ENCODE assay signal across 17 mouse cellular contexts in genomic region chr5:73752225-73752644, GRCm38 (mm10).
DNase-seq lines count a peak whose midpoint lies in the region; ATAC-seq and TF ChIP-seq lines count a peak whose summit lies in the region.
"Had no signal": no experiment of that assay in that cellular context is flagged by ENCODE, and none has a peak within 500 bp of the region (broad histone marks: within the 10 kb centered on the region; RNA-seq: fewer than 3 reads in every experiment).

No protein-coding gene starts in this region.

- peaks cover 27% of the 10 kb centered on the region for H3K4me1 ChIP-seq in embryonic facial prominence, embryonic 14.5 days (ENCODE audit: control insufficient read depth, insufficient read depth, low read length)
- peaks cover 12% of the 10 kb centered on the region; the same call in 1 of the 2 replicates for H3K4me1 ChIP-seq in embryonic facial prominence, embryonic 10.5 days
- H3K4me1 ChIP-seq in midbrain, embryonic 13.5 days (replicated peaks), result no peaks in the 10 kb centered on the region
- no peaks in the 10 kb centered on the region for H3K4me1 ChIP-seq in thymus, adult 2 months (replicated peaks; ENCODE audit: control insufficient read depth, insufficient read depth, low read length)
- H3K4me1 ChIP-seq: liver, embryonic 15.5 days; megakaryocyte, embryonic 14.5 days had no signal

- no peak overlapping the region for H3K4me3 ChIP-seq in embryonic facial prominence, embryonic 14.5 days (ENCODE audit: low read depth, low read length)
- no peak overlapping the region for H3K4me3 ChIP-seq in embryonic facial prominence, embryonic 10.5 days
- H3K4me3 ChIP-seq in midbrain, embryonic 13.5 days (replicated peaks), result no peak overlapping the region
- no peak overlapping the region for H3K4me3 ChIP-seq in thymus, adult 2 months (ENCODE audit: control insufficient read depth, insufficient read depth, low read length)
- H3K4me3 ChIP-seq: hindbrain, embryonic 13.5 days; layer of hippocampus, adult 2 months; liver, embryonic 15.5 days; megakaryocyte, embryonic 14.5 days had no signal

- no peak for ATAC-seq in embryonic facial prominence, embryonic 14.5 days (ENCODE audit: low read depth)
- no peak for ATAC-seq in midbrain, embryonic 13.5 days
- ATAC-seq: CD4-positive, CD25-positive, alpha-beta regulatory T cell, adult 4 months; forebrain, embryonic 14.5 days had no signal

- no peaks in the 10 kb centered on the region for H3K36me3 ChIP-seq in embryonic facial prominence, embryonic 14.5 days (ENCODE audit: control insufficient read depth, insufficient read depth, low read length)
- H3K36me3 ChIP-seq in embryonic facial prominence, embryonic 10.5 days (replicated peaks), result no peaks in the 10 kb centered on the region
- H3K36me3 ChIP-seq in midbrain, embryonic 13.5 days, result no peaks in the 10 kb centered on the region
- H3K36me3 ChIP-seq in thymus, adult 2 months (ENCODE audit: control insufficient read depth, insufficient read depth, low read length), result no peaks in the 10 kb centered on the region
- H3K36me3 ChIP-seq: G1E; hindbrain, embryonic 13.5 days; liver, embryonic 15.5 days had no signal

- no peak for TF ChIP-seq CTCF in thymus, adult 2 months (IDR thresholded peaks at IDR 0.05; ENCODE audit: borderline replicate concordance, control insufficient read depth, extremely low read depth, insufficient read depth, low read length, poor library complexity)

- H3K4me2 ChIP-seq in embryonic facial prominence, embryonic 14.5 days (ENCODE audit: low read depth, low read length), result no peak overlapping the region
- H3K4me2 ChIP-seq in midbrain, embryonic 13.5 days (replicated peaks), result no peak overlapping the region
- H3K4me2 ChIP-seq: hindbrain, embryonic 13.5 days; liver, embryonic 15.5 days had no signal

- no peak overlapping the region for H3K9ac ChIP-seq in embryonic facial prominence, embryonic 14.5 days (ENCODE audit: low read depth, low read length)
- no peak overlapping the region for H3K9ac ChIP-seq in midbrain, embryonic 13.5 days (replicated peaks)
- H3K9ac ChIP-seq: hindbrain, embryonic 13.5 days; liver, embryonic 15.5 days had no signal

- peak; percentile 68 for DNase-seq in embryonic facial prominence, embryonic 14.5 days (ENCODE audit: low spot score)
- no peak for DNase-seq in embryonic facial prominence, embryonic 10.5 days (ENCODE audit: low spot score)
- DNase-seq in heart, adult 9 months (ENCODE audit: low spot score in 2 of 2), result peak; percentile 27 to 40
- DNase-seq in heart, postnatal 4 days, result peak; percentile 23
- DNase-seq in lung, postnatal 14 days, result peak; percentile 42
- no peak for DNase-seq in thymus, adult 2 months
- DNase-seq in frontal cortex, postnatal 25 days (ENCODE audit: low spot score in 2 of 2), result no peak
- DNase-seq: cerebellum, postnatal 25 days had no signal

- no peak for TF ChIP-seq POLR2A in thymus, adult 2 months (IDR thresholded peaks at IDR 0.05; ENCODE audit: control insufficient read depth, extremely low read depth, insufficient read depth, low read length, poor library complexity)

- H3K27ac ChIP-seq in embryonic facial prominence, embryonic 14.5 days (replicated peaks; ENCODE audit: low read depth, low read length), result peak overlapping the region; percentile 8; the same call in 1 of the 2 replicates
- no peak overlapping the region for H3K27ac ChIP-seq in embryonic facial prominence, embryonic 10.5 days (replicated peaks)
- H3K27ac ChIP-seq in midbrain, embryonic 13.5 days, result no peak overlapping the region
- H3K27ac ChIP-seq in thymus, adult 2 months (ENCODE audit: control insufficient read depth, insufficient read depth, low read length), result no peak overlapping the region
- H3K27ac ChIP-seq: hindbrain, embryonic 13.5 days; kidney, postnatal 0 days; layer of hippocampus, adult 2 months; liver, embryonic 15.5 days had no signal

- H3K27me3 ChIP-seq in embryonic facial prominence, embryonic 14.5 days (replicated peaks; ENCODE audit: control insufficient read depth, insufficient read depth, low read length), result no peaks in the 10 kb centered on the region
- no peaks in the 10 kb centered on the region for H3K27me3 ChIP-seq in embryonic facial prominence, embryonic 10.5 days (replicated peaks; ENCODE audit: low read depth, poor library complexity, severe bottlenecking)
- no peaks in the 10 kb centered on the region for H3K27me3 ChIP-seq in midbrain, embryonic 13.5 days
- no peaks in the 10 kb centered on the region for H3K27me3 ChIP-seq in thymus, adult 2 months (ENCODE audit: control insufficient read depth, insufficient read depth, low read length)
- H3K27me3 ChIP-seq: hindbrain, embryonic 13.5 days; liver, embryonic 15.5 days; megakaryocyte, embryonic 14.5 days had no signal

- H3K9me3 ChIP-seq in embryonic facial prominence, embryonic 14.5 days (ENCODE audit: control insufficient read depth, low read length), result no peaks in the 10 kb centered on the region
- no peaks in the 10 kb centered on the region for H3K9me3 ChIP-seq in embryonic facial prominence, embryonic 10.5 days
- H3K9me3 ChIP-seq in midbrain, embryonic 13.5 days, result no peaks in the 10 kb centered on the region
- H3K9me3 ChIP-seq: G1E; hindbrain, embryonic 13.5 days; liver, embryonic 15.5 days; megakaryocyte, embryonic 14.5 days had no signal

- WGBS in embryonic facial prominence, embryonic 14.5 days, result 73% methylated on average over 10 of the region's 10 CpGs
- WGBS in embryonic facial prominence, embryonic 10.5 days, result 89% methylated on average over 10 of the region's 10 CpGs
- 88% methylated on average over 10 of the region's 10 CpGs for WGBS in midbrain, embryonic 13.5 days
- 90% methylated on average over 10 of the region's 10 CpGs for WGBS in thymus, adult 2 months

Comparison
In these comparisons a context has a peak if more than half of its experiments do, and no peak if none do; other contexts are left out.
1. DNase-seq: peak in embryonic facial prominence, embryonic 14.5 days (single experiment), heart, adult 9 months (2 of 2), heart, postnatal 4 days (single experiment) and lung, postnatal 14 days (single experiment); none in embryonic facial prominence, embryonic 10.5 days (single experiment), thymus, adult 2 months (single experiment) and frontal cortex, postnatal 25 days (0 of 2).